10 mouse cellular contexts compared by ENCODE assay signal in the genomic region with DNA sequence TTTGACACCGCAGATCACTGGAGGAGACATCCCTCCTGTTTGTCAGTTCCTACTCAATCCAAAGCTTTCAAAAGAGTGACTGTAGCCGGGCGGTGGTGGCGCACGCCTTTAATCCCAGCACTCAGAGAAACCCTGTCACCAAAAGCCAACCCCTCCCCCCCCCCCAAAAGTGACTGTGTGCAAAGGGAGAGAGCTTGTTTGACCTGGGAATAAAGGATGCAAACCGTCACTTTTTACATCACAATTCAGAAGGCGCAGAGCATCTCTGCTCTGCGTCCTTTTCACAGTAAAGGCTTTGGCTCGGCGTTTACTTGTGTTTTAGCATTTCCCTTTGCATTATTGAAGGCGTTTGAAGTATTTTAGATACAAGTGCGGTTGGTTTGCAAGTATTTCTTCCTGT. TPM values are rescaled to one million over a fixed set of nuclear protein-coding genes. Genes with fewer than 3 reads are reported as not detected.
DNase-seq lines count a peak whose midpoint lies in the region; ATAC-seq and TF ChIP-seq lines count a peak whose summit lies in the region.
"Had no signal": no experiment of that assay in that cellular context is flagged by ENCODE, and none has a peak within 500 bp of the region (broad histone marks: within the 10 kb centered on the region; RNA-seq: fewer than 3 reads in every experiment).

No protein-coding gene starts in this region.

- H3K36me3 ChIP-seq in kidney, embryonic 16.5 days (ENCODE audit: insufficient read depth, low read length), result no peaks in the 10 kb centered on the region
- H3K36me3 ChIP-seq in embryonic facial prominence, embryonic 13.5 days, result no peaks in the 10 kb centered on the region
- no peaks in the 10 kb centered on the region for H3K36me3 ChIP-seq in intestine, postnatal 0 days (ENCODE audit: control insufficient read depth, insufficient read depth)
- no peaks in the 10 kb centered on the region for H3K36me3 ChIP-seq in neural tube, embryonic 12.5 days

- H3K4me1 ChIP-seq in kidney, embryonic 16.5 days (ENCODE audit: insufficient read depth, low read length), result peaks cover 11% of the 10 kb centered on the region
- peaks cover 17% of the 10 kb centered on the region for H3K4me1 ChIP-seq in embryonic facial prominence, embryonic 13.5 days
- no peaks in the 10 kb centered on the region for H3K4me1 ChIP-seq in intestine, postnatal 0 days (replicated peaks; ENCODE audit: control insufficient read depth, insufficient read depth, low read length)
- H3K4me1 ChIP-seq in neural tube, embryonic 12.5 days, result peaks cover 16% of the 10 kb centered on the region
- H3K4me1 ChIP-seq in cerebellum, adult 2 months (ENCODE audit: control insufficient read depth, insufficient read depth, low read length), result no peaks in the 10 kb centered on the region

- WGBS in kidney, embryonic 16.5 days, result 10% methylated on average over 12 of the region's 12 CpGs
- 3% methylated on average over 12 of the region's 12 CpGs for WGBS in embryonic facial prominence, embryonic 13.5 days
- WGBS in intestine, postnatal 0 days, result 32% methylated on average over 12 of the region's 12 CpGs
- WGBS in neural tube, embryonic 12.5 days, result 11% methylated on average over 12 of the region's 12 CpGs
- WGBS in cerebellum, adult 2 months, result 26% methylated on average over 12 of the region's 12 CpGs

- no peaks in the 10 kb centered on the region for H3K27me3 ChIP-seq in kidney, embryonic 16.5 days (ENCODE audit: insufficient read depth, low read length)
- peaks cover 17% of the 10 kb centered on the region for H3K27me3 ChIP-seq in embryonic facial prominence, embryonic 13.5 days
- H3K27me3 ChIP-seq in intestine, postnatal 0 days (replicated peaks; ENCODE audit: control insufficient read depth, insufficient read depth, low read length), result no peaks in the 10 kb centered on the region
- 0 out of 2 replicates have a peak, but pooled peaks cover 10% of the 10 kb centered on the region for H3K27me3 ChIP-seq in neural tube, embryonic 12.5 days (replicated peaks)
- no peaks in the 10 kb centered on the region for H3K27me3 ChIP-seq in cerebellum, adult 2 months (ENCODE audit: control insufficient read depth, insufficient read depth, low read length)
- H3K27me3 ChIP-seq: Patski had no signal

- H3K4me3 ChIP-seq in kidney, embryonic 16.5 days (ENCODE audit: low read length), result peak overlapping the region; percentile 50
- H3K4me3 ChIP-seq in embryonic facial prominence, embryonic 13.5 days, result peak overlapping the region; percentile 38
- peak overlapping the region; percentile 17 for H3K4me3 ChIP-seq in intestine, postnatal 0 days (ENCODE audit: low read depth, low read length)
- H3K4me3 ChIP-seq in neural tube, embryonic 12.5 days, result peak overlapping the region; percentile 25
- no peak overlapping the region for H3K4me3 ChIP-seq in cerebellum, adult 2 months (replicated peaks; ENCODE audit: insufficient read depth, low read depth, low read length)

- no peak for DNase-seq in kidney, postnatal 36 days
- DNase-seq in cerebellum, postnatal 14 days, result no peak
- no peak for DNase-seq in ovary, postnatal 14 days (ENCODE audit: low spot score)
- DNase-seq in cerebellum, adult 2 months, result no peak
- DNase-seq: lung, adult 18-20 months had no signal

- no peak for TF ChIP-seq POLR2A in cerebellum, adult 2 months (IDR thresholded peaks at IDR 0.05; ENCODE audit: borderline replicate concordance, insufficient read depth, low read length)

- no peak for TF ChIP-seq CTCF in intestine, postnatal 0 days (IDR thresholded peaks at IDR 0.05; ENCODE audit: low read depth)
- no peak for TF ChIP-seq CTCF in cerebellum, adult 2 months (IDR thresholded peaks at IDR 0.05; ENCODE audit: borderline replicate concordance, insufficient read depth, low read depth, low read length)

- H3K4me2 ChIP-seq in kidney, embryonic 16.5 days (replicated peaks; ENCODE audit: low read depth, low read length), result peak overlapping the region; percentile 69
- H3K4me2 ChIP-seq in embryonic facial prominence, embryonic 13.5 days, result peak overlapping the region; percentile 60
- peak overlapping the region; percentile 60 for H3K4me2 ChIP-seq in intestine, postnatal 0 days (replicated peaks; ENCODE audit: low read depth)
- H3K4me2 ChIP-seq in neural tube, embryonic 12.5 days (replicated peaks), result peak overlapping the region; percentile 62

- H3K9ac ChIP-seq in kidney, embryonic 16.5 days (replicated peaks; ENCODE audit: low read length), result peak overlapping the region; percentile 71
- H3K9ac ChIP-seq in embryonic facial prominence, embryonic 13.5 days, result peak overlapping the region; percentile 64
- peak overlapping the region; percentile 31 for H3K9ac ChIP-seq in intestine, postnatal 0 days (ENCODE audit: low read depth, low read length)
- H3K9ac ChIP-seq in neural tube, embryonic 12.5 days, result peak overlapping the region; percentile 40

- no peaks in the 10 kb centered on the region for H3K9me3 ChIP-seq in kidney, embryonic 16.5 days (ENCODE audit: low read length)
- no peaks in the 10 kb centered on the region for H3K9me3 ChIP-seq in embryonic facial prominence, embryonic 13.5 days
- H3K9me3 ChIP-seq in intestine, postnatal 0 days (ENCODE audit: control insufficient read depth), result no peaks in the 10 kb centered on the region
- H3K9me3 ChIP-seq in neural tube, embryonic 12.5 days, result no peaks in the 10 kb centered on the region

- H3K27ac ChIP-seq in kidney, embryonic 16.5 days (ENCODE audit: low read length), result peak overlapping the region; percentile 14; the same call in 1 of the 2 replicates
- no peak overlapping the region for H3K27ac ChIP-seq in embryonic facial prominence, embryonic 13.5 days
- H3K27ac ChIP-seq in intestine, postnatal 0 days (ENCODE audit: low read depth, low read length), result no peak overlapping the region
- no peak overlapping the region for H3K27ac ChIP-seq in neural tube, embryonic 12.5 days
- H3K27ac ChIP-seq in cerebellum, adult 2 months (ENCODE audit: insufficient read depth, low read length), result no peak overlapping the region

- no peak for ATAC-seq in kidney, embryonic 16.5 days (ENCODE audit: low FRiP score, low TSS enrichment)
- no peak for ATAC-seq in embryonic facial prominence, embryonic 13.5 days (ENCODE audit: insufficient number of reproducible peaks, insufficient read depth, low FRiP score, low TSS enrichment, low read depth)
- no peak for ATAC-seq in intestine, postnatal 0 days
- no peak for ATAC-seq in neural tube, embryonic 12.5 days (ENCODE audit: low FRiP score, low read depth)
- ATAC-seq: Patski had no signal

RNA-seq across cellular contexts. Expression of a gene that starts 7.6 kb away (rescaled TPM):
- 235 and 238 TPM in 2 replicates for polyA plus RNA-seq in kidney, embryonic 16.5 days (2015; fragmentation: Nextera tagmentation; extraction: Ambion mirVana)
- polyA plus RNA-seq in embryonic facial prominence, embryonic 13.5 days (2015; fragmentation: Nextera tagmentation; extraction: Ambion mirVana), result 255 and 283 TPM in 2 replicates
- 101 and 109 TPM in 2 replicates for polyA plus RNA-seq in intestine, postnatal 0 days (2015; fragmentation: Nextera tagmentation; extraction: Ambion mirVana)
- 223 and 248 TPM in 2 replicates for polyA plus RNA-seq in neural tube, embryonic 12.5 days (2016; fragmentation: Nextera tagmentation; extraction: Ambion mirVana)
- 737 and 742 TPM in 2 replicates for polyA plus RNA-seq in cerebellum, adult 2 months (2012; rRNA removed)

RNA-seq across cellular contexts. Expression of a gene that starts 27.9 kb away (rescaled TPM):
- 117 and 120 TPM in 2 replicates for polyA plus RNA-seq in kidney, embryonic 16.5 days (2015; fragmentation: Nextera tagmentation; extraction: Ambion mirVana)
- 107 and 125 TPM in 2 replicates for polyA plus RNA-seq in embryonic facial prominence, embryonic 13.5 days (2015; fragmentation: Nextera tagmentation; extraction: Ambion mirVana)
- 39.6 and 40.7 TPM in 2 replicates for polyA plus RNA-seq in intestine, postnatal 0 days (2015; fragmentation: Nextera tagmentation; extraction: Ambion mirVana)
- polyA plus RNA-seq in neural tube, embryonic 12.5 days (2016; fragmentation: Nextera tagmentation; extraction: Ambion mirVana), result 106 and 112 TPM in 2 replicates
- polyA plus RNA-seq in cerebellum, adult 2 months (2012; rRNA removed), result 2.1 and 2.5 TPM in 2 replicates

RNA-seq across cellular contexts. Expression of a gene that starts 42.0 kb away (rescaled TPM):
- 2.4 and 3.6 TPM in 2 replicates for polyA plus RNA-seq in kidney, embryonic 16.5 days (2015; fragmentation: Nextera tagmentation; extraction: Ambion mirVana)
- 10.7 TPM in 1 of 2 replicates, not detected in the other for polyA plus RNA-seq in embryonic facial prominence, embryonic 13.5 days (2015; fragmentation: Nextera tagmentation; extraction: Ambion mirVana)
- polyA plus RNA-seq in intestine, postnatal 0 days (2015; fragmentation: Nextera tagmentation; extraction: Ambion mirVana), result 1.7 and 2.4 TPM in 2 replicates
- polyA plus RNA-seq in neural tube, embryonic 12.5 days (2016; fragmentation: Nextera tagmentation; extraction: Ambion mirVana), result 0.20 TPM in 1 of 2 replicates, not detected in the other
- polyA plus RNA-seq in cerebellum, adult 2 months (2012; rRNA removed), result not detected in 2 replicates

RNA-seq across cellular contexts. Expression of a gene that starts 46.7 kb away (rescaled TPM):
- polyA plus RNA-seq in kidney, embryonic 16.5 days (2015; fragmentation: Nextera tagmentation; extraction: Ambion mirVana), result 0.21 TPM in 1 of 2 replicates, not detected in the other
- polyA plus RNA-seq in embryonic facial prominence, embryonic 13.5 days (2015; fragmentation: Nextera tagmentation; extraction: Ambion mirVana), result not detected in 2 replicates
- polyA plus RNA-seq in intestine, postnatal 0 days (2015; fragmentation: Nextera tagmentation; extraction: Ambion mirVana), result not detected in 2 replicates
- not detected in 2 replicates for polyA plus RNA-seq in neural tube, embryonic 12.5 days (2016; fragmentation: Nextera tagmentation; extraction: Ambion mirVana)
- 0.33 TPM in 1 of 2 replicates, not detected in the other for polyA plus RNA-seq in cerebellum, adult 2 months (2012; rRNA removed)
- polyA plus RNA-seq: Patski had no signal

Comparison
In these comparisons a context has a peak if more than half of its experiments do, and no peak if none do; other contexts are left out.
1. RNA of a gene that starts 27.9 kb away (polyA plus RNA-seq): 107 to 125 TPM in embryonic facial prominence, embryonic 13.5 days, 117 to 120 TPM in kidney, embryonic 16.5 days, 106 to 112 TPM in neural tube, embryonic 12.5 days and 39.6 to 40.7 TPM in intestine, postnatal 0 days; 2.1 to 2.5 TPM in cerebellum, adult 2 months; every median in the first group is over 10 times any median in the second.
2. Peak in every context shown above with its lines, with median percentiles within 50 percentile points of each other: H3K4me2 ChIP-seq and H3K9ac ChIP-seq.